In the genomic region with DNA sequence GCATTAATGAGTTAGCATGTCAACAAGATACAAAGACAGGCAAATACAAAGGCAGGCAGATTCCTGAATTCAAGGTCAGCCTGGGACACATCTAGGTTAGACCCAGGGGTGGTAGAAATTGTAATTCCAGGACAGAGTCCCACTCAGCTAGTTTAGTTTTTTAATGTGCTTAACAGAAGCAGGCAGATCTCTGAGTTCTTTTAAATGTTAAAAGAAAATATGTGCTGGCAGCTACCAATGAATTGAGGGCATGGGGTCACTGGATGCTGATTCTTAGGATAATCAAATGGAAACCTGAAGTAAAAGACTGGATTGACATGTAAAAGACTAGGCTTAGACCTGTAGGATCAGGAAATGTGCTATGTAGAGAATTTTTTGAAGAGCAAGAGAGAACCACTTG, we compare ENCODE assay signal across 26 mouse cellular contexts.
"Had no signal": no experiment of that assay in that cellular context is flagged by ENCODE, and none has a peak within 500 bp of the region (broad histone marks: within the 10 kb centered on the region; RNA-seq: fewer than 3 reads in every experiment).

No protein-coding gene starts in this region.

- H3K36me3 ChIP-seq: heart, embryonic 10.5 days; heart, embryonic 12.5 days; hindbrain, embryonic 10.5 days; hindbrain, embryonic 12.5 days; hindbrain, embryonic 15.5 days; kidney, embryonic 15.5 days; limb, embryonic 13.5 days; limb, embryonic 15.5 days; liver, embryonic 13.5 days; liver, embryonic 15.5 days had no signal

- H3K27me3 ChIP-seq: heart, embryonic 12.5 days; hindbrain, embryonic 12.5 days; hindbrain, embryonic 15.5 days; kidney, embryonic 15.5 days; limb, embryonic 13.5 days; limb, embryonic 15.5 days; liver, embryonic 13.5 days; liver, embryonic 15.5 days had no signal

- H3K4me1 ChIP-seq: heart, embryonic 10.5 days; heart, embryonic 12.5 days; hindbrain, embryonic 10.5 days; hindbrain, embryonic 12.5 days; hindbrain, embryonic 15.5 days; kidney, embryonic 15.5 days; limb, embryonic 13.5 days; limb, embryonic 15.5 days; liver, embryonic 13.5 days; liver, embryonic 15.5 days had no signal

- H3K4me2 ChIP-seq: heart, embryonic 12.5 days; hindbrain, embryonic 12.5 days; hindbrain, embryonic 15.5 days; kidney, embryonic 15.5 days; limb, embryonic 13.5 days; limb, embryonic 15.5 days; liver, embryonic 13.5 days; liver, embryonic 15.5 days had no signal

- H3K4me3 ChIP-seq: heart, embryonic 10.5 days; heart, embryonic 12.5 days; hindbrain, embryonic 10.5 days; hindbrain, embryonic 12.5 days; hindbrain, embryonic 15.5 days; kidney, embryonic 15.5 days; limb, embryonic 13.5 days; limb, embryonic 15.5 days; liver, embryonic 13.5 days; liver, embryonic 15.5 days had no signal

- ATAC-seq: hindbrain, postnatal 0 days; intestine, embryonic 16.5 days had no signal

- DNase-seq: gastrocnemius, postnatal 14 days; gastrocnemius, postnatal 36 days; heart, adult 18-20 months; heart, postnatal 10 days; heart, postnatal 4 days; kidney, adult 11 months; kidney, adult 2 months; kidney, adult 9 months; kidney, postnatal 14 days; kidney, postnatal 36 days; layer of hippocampus, adult 9-11 months; layer of hippocampus, postnatal 36 days; left cerebral cortex, postnatal 4 days; liver, embryonic 13.5 days had no signal

- H3K9me3 ChIP-seq: heart, embryonic 10.5 days; heart, embryonic 12.5 days; hindbrain, embryonic 10.5 days; hindbrain, embryonic 12.5 days; hindbrain, embryonic 15.5 days; kidney, embryonic 15.5 days; limb, embryonic 13.5 days; limb, embryonic 15.5 days; liver, embryonic 13.5 days; liver, embryonic 15.5 days had no signal

- H3K27ac ChIP-seq: heart, embryonic 10.5 days; hindbrain, embryonic 10.5 days; hindbrain, embryonic 12.5 days; hindbrain, embryonic 15.5 days; hindbrain, postnatal 0 days; kidney, embryonic 15.5 days; kidney, postnatal 0 days; limb, embryonic 13.5 days; limb, embryonic 15.5 days; liver, embryonic 13.5 days; liver, embryonic 15.5 days had no signal

- H3K9ac ChIP-seq: heart, embryonic 12.5 days; hindbrain, embryonic 12.5 days; hindbrain, embryonic 15.5 days; kidney, embryonic 15.5 days; limb, embryonic 13.5 days; limb, embryonic 15.5 days; liver, embryonic 13.5 days; liver, embryonic 15.5 days had no signal
